Mouse (Mus musculus) cerebral cortex, adult 2 months (tissue): Measurements from ENCODE around the gene Lypd3.

Source experiments
- WGBS: fragments of 180-500 bp; shearing (Covaris S2); methylation state at CpG from one replicate; pipeline ENCODE4 v1.1.7; 2018; 5-methylcytosine and 5-hydroxymethylcytosine counted together

Lypd3 gene

GRCm38 (mm10) chr7:24636264-24636663 is at the start of gene Lypd3:
TSS of gene Lypd3 (plus strand) at chr7:24636550.
- whole genome bisulfite sequencing, result 38% methylated on average over 15 of the region's 15 CpGs

GRCm38 (mm10) chr7:24586828-24587227 is 49.5 kb upstream of the Lypd3 start:
- WGBS, result 7% methylated on average over 8 of the region's 8 CpGs

GRCm38 (mm10) chr7:24587330-24588105 is 48.8 kb upstream of the Lypd3 start, which contains the start of the genes Ethe1 and Zfp575:
TSS of gene Ethe1 (plus strand) at chr7:24587543.
TSS of gene Zfp575 (minus strand) at chr7:24587641.
- WGBS, result 7% methylated on average over 30 of the region's 30 CpGs

- WGBS, result 81% methylated on average over 13 of the region's 13 CpGs
These were observed 48.0 kb upstream of the Lypd3 start for GRCm38 (mm10) chr7:24588336-24588735.

DNA sequence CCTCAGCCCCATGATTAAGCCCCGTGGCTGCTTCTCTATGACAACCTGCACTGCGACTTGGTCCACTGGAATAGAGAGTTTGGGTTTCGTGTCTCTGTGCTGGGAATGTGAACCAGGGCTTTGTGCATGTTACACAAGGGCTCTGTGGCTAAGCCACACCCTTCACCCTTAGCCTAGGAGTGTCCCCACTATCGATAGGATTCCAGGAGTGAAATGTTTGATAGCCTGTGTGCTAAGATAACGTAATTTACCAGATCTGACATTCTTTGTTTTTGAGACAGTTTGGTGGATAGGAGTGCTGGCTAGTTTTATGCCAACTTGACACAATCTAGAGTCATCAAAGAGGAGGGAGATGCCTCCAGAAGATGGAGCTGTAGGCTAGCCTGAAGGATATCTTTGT is 44.6 kb upstream of the Lypd3 start:
- WGBS, result 83% methylated on average over 5 of the region's 5 CpGs

GRCm38 (mm10) chr7:24592163-24592562 is 44.2 kb upstream of the Lypd3 start:
- WGBS, result 42% methylated on average over 4 of the region's 4 CpGs

DNA sequence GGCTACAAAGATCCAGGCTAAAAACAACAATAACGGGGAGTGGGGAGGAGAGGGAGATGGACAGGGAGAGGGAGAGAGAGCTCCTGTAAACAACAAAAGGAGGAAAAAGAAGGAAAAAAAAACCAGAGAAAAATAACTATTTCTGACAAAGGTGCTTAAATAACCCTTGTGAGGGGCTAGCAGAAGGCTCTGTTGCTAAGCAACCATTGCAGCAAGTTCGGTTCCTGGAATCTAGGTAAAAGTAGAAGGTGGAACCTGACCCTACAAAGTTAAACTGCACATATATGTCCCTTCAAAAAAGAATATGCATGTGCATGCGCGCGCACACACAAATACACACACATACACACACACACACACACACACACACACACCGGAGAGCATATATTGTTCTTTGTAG is 43.6 kb upstream of the Lypd3 start:
- 67% methylated on average over 6 of the region's 6 CpGs for WGBS

DNA sequence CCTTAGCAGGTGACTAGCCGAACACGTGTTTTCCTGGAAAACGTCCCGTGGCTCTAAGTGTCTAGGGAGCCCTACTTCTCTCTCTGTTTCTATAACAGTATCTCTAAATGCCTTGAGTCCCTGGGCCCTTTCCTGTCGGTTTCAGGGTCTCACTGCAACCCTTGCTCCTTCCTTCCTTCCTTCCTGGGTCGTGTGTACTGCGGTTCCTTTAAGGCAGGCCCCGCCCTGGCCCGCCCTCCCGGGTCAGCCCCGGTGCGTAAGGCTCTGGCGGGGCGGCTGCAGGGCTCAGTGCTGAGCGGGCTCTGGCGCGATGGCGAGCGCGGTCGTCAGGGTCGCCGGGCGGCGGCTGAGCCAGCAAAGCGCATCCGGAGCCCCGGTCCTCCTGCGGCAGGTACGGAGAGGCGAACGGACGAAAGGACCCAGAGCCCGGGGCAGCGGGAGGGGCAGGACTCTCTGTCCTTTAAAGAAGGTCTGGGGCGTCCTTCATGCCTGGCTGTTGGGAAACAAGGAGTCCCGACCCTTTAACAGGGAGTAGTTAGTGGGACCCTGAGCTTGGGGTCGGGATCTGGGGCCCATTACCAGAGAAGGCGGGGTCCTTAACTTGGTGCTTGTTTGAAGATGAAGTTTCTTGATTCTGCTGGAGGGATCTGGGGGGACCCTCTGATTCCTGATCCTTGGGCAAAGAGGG is 42.6 kb upstream of the Lypd3 start:
- 1% methylated on average over 39 of the region's 39 CpGs for WGBS

DNA sequence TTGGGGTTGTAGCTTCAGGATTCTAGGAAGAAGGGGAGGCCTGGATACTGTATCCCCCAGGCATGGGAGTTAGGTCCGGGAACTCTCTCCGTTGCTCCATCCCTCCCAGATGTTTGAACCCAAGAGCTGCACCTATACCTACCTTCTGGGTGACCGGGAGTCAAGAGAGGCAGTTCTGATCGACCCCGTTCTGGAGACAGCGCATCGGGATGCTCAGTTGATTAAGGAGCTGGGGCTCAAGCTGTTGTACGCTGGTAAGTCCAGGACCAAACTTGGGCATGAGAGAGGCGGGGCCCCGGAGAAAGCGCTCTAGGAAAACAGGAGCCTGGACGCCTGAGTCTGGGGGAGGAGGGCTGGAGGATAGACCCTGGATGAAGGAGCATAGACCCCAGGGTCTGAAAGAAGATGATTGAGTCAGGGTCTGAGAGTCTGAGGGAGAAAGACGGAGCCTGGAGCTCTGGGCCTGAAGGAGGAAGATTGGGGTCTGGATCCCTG is 42.0 kb upstream of the Lypd3 start:
- WGBS, result 17% methylated on average over 13 of the region's 13 CpGs

- WGBS, result 84% methylated on average over 2 of the region's 2 CpGs
These were observed 40.9 kb upstream of the Lypd3 start for GRCm38 (mm10) chr7:24595464-24595863.

GRCm38 (mm10) chr7:24598121-24598520 is 38.2 kb upstream of the Lypd3 start:
- 85% methylated on average over 4 of the region's 4 CpGs for WGBS

DNA sequence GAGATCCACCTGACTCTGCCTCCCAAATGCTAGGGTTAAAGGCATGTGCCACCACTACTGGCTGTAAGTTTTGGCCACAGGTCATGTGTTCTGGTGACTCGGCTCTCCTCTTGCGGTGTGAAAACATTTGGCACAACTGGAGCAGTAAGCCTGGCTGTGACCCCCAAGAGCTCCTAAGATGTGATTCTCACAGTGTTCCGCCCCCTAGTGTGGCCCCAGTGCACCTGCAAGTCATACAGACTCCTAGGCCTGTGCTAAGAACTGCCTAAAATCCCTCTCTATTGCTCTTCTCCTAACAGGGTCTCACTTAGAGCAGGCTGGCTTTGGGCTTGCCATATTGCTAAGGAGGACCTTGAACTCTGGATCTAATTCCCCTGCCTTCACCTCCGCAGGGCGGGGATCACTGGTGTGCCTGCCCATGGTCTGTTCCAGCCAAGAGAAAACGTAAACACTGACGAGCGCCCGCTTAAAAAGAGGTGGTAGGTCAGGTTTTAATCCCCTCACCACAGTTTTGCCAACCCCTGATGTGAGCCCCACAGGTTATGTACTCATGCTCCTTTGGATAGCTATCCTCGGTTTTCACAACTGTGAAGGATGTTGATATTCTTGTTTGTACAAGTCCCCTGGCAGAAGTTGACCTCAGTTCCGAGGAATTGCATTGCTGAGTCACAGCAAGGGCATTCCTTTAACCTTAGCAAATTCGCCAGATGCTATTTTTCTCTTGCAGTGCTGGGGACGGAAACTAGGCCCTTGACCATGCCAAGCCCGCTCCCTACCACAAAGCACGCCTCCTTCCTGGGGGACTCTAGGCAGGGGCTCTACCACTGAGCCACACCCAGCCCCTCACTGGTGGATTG is 36.9 kb upstream of the Lypd3 start:
- 85% methylated on average over 15 of the region's 15 CpGs for WGBS

- 3% methylated on average over 13 of the region's 13 CpGs for WGBS
These were observed 35.3 kb upstream of the Lypd3 start for GRCm38 (mm10) chr7:24600941-24601597.

DNA sequence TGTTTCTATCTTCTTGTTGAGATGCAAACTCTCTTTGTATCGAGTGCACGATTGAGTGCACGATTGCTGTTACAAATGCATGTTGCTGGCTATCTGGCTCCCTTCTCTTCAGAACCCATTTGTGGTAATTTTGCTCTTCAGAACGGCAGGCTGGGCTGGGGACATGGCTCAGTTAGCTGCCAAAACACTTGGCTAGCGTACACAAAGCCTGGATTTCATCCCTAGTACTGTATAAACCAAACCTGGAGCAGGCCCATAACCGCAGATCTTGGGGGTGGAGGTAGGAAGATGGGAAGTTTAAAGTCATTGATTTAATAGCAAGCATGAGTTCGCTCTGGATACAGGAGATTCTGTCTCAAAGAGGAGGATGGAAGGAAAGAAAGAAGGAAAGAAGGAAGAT is 30.8 kb upstream of the Lypd3 start:
- 55% methylated on average over 7 of the region's 7 CpGs for WGBS

DNA sequence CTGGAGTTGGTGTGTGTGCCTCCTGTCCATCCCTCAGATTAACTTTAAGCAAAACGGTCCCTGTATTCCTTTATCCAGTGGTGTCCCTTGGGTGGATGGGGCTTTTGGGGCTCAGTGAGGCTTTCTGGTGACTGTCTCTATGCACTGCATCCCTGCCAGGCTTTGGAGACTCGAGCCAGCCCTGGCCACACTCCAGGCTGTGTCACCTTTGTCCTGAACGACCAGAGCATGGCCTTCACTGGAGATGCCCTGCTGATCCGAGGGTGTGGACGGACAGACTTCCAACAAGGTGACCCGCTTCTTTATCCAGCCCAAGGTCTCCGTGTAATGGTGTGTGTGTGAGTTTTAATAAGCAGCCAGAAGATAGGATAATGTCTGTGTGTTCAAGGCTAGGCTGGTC is 30.3 kb upstream of the Lypd3 start:
- 86% methylated on average over 7 of the region's 7 CpGs for WGBS

DNA sequence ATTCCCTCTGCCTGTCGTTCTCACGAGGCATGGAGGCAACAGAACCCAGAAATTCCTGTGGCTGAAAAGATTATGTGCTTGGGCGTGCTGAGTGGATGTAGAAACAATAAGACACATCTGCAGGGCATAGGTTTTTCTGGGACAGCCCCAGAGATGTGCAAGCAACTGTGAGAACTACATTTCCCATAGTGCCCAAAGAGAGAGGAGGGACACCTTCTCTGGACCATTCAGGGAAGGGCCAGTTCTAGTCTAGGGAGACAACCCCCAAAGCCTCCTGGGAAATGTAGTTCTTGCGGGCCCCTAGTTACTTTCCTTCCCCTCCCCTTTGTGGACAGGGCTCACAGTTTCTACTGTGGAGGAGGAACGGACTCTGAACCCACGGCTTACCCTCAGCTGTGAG is 28.3 kb upstream of the Lypd3 start:
- WGBS, result 74% methylated on average over 6 of the region's 6 CpGs

- WGBS, result 87% methylated on average over 8 of the region's 8 CpGs
These were observed 27.8 kb upstream of the Lypd3 start for GRCm38 (mm10) chr7:24608561-24608960.

DNA sequence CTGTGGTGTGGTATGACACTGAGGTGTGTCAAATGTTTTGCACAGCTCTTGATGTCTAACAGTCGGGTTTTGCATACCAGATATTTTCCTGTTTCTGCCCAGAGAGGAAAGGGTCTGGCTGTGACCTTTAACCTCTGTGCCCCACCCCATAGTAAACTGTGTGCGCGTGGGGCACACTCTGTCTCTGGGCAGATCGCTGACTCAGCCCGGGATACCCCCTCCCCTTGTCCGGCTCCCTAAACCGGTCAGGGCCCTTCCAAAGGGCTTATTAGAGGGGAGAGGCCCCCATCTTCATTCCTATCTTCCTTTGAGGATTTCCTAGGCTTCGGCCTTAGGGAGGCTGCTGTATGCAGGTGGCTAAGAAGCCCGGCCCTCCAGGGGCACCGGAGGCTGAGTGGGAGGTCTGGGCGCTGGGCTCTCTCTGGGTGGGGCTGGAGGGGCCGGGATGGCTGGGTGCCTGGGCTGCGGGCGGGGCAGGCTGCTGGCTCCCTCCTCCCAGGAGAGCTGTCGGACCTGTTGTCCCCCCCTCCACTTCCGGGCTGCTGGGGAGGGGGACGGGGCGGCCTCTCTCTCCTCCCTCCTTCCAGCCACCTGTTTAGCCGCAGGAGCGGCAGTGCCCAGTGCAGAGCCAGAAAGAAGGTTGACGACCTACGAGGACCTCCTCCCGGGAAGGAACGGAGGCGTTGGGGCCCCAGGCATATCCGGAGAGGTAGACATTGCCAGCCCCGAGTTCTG is 26.0 kb upstream of the Lypd3 start, which contains the start of gene Phldb3:
Phldb3 (plus strand) TSS at position 620 of the 735 bp plus-strand sequence.
- WGBS, result 16% methylated on average over 27 of the region's 27 CpGs

DNA sequence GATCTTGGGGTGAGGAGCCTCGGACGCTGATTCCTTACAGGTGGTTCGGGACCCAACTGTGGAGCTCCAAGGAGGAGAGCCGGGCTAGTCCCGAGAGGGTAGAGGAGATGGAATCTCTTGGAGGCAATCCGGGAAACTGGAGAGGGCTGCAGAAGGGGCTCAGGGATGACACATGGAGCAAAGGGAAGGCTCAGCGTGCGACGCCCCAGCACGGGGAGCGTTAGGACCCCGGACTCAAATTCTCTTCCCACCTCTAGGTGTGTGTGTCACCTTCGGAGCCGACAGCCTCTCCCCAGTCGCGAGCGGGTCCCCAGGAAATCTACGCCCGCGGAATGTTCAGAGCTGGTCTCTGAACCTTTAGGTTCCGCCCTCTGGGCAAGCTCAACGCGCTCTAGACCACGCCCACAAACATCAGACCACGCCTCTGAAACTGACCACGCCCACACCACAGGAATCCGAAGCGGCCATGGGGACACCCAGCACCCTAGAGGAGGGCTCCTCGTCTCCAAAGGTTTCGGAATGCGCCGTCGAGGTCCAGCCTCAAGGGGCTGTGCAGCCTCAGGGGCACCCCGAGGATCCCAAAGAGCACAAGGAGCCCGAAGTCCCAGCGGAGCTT is 25.4 kb upstream of the Lypd3 start:
- 3% methylated on average over 36 of the region's 36 CpGs for WGBS

DNA sequence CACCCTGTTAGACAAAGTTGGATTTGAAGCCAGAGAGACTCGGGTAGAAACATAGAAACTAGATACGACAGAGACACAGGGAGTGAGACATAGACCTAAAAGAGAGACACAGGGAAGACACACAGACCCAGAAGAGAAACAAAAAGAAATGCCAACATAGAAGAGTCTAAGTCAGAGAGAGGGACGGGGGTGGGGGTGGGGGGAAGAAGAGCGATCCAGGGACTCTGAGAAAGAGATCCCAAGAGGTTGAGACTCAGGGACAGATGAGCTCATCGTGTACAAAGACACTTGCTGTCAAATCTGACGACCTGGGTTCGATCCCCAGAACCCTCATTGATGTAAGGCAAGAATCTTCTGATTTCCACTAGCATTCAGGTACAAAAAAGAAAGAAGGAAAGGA is 24.6 kb upstream of the Lypd3 start:
- 20% methylated on average over 7 of the region's 7 CpGs for WGBS
